Mouse (Mus musculus) myocyte (in vitro differentiated cells): ENCODE data around the gene Eid2b.

Experiments
- CEBPB ChIP-seq: IDR thresholded peaks from 2 replicates; pipeline ENCODE4 v1.6.1; 2011; ENCODE audit warnings: mild to moderate bottlenecking, moderate library complexity; ENCODE audit not compliant: poor library complexity, insufficient read depth, severe bottlenecking
- MAX ChIP-seq: IDR thresholded peaks from one replicate; pipeline ENCODE4 v1.6.1; 2011; ENCODE audit warnings: low read depth, mild to moderate bottlenecking, control low read depth
- MYOD1 ChIP-seq, 3 experiments: IDR thresholded peaks; one replicate each; pipeline ENCODE4 v1.6.1; 2011; ENCODE audit warnings: control low read depth in 2 of 3, low read depth in 2 of 3, mild to moderate bottlenecking in 2 of 3, moderate library complexity in 1 of 3; ENCODE audit not compliant: insufficient read length in 2 of 3, control insufficient read depth in 1 of 3
- MYOG ChIP-seq, 3 experiments: IDR thresholded peaks; one replicate each; pipeline ENCODE4 v1.6.1; 2011; ENCODE audit warnings: control low read depth in 2 of 3, low read depth in 2 of 3, mild to moderate bottlenecking in 2 of 3; ENCODE audit not compliant: insufficient read length in 2 of 3, control insufficient read depth in 1 of 3, insufficient read depth in 1 of 3
- POLR2A ChIP-seq: IDR thresholded peaks from one replicate; pipeline ENCODE4 v1.6.1; 2011; ENCODE audit warnings: low read depth, mild to moderate bottlenecking, control low read depth, moderate library complexity; ENCODE audit not compliant: insufficient read length
- POLR2AphosphoS2 ChIP-seq: IDR thresholded peaks from one replicate; pipeline ENCODE4 v1.6.1; 2011; ENCODE audit warnings: low read depth, control low read depth; ENCODE audit not compliant: insufficient read length
- SRF ChIP-seq: IDR thresholded peaks from one replicate; pipeline ENCODE4 v1.6.1; 2011; ENCODE audit warnings: low read depth; ENCODE audit not compliant: control insufficient read depth, insufficient read length
- TCF12 ChIP-seq: IDR thresholded peaks from one replicate; pipeline ENCODE4 v1.6.1; 2011; ENCODE audit warnings: mild to moderate bottlenecking, control low read depth; ENCODE audit not compliant: poor library complexity, insufficient read depth, severe bottlenecking
- USF1 ChIP-seq: IDR thresholded peaks from one replicate; pipeline ENCODE4 v1.6.1; 2011; ENCODE audit warnings: low read depth, mild to moderate bottlenecking, control low read depth, moderate library complexity

DNA sequence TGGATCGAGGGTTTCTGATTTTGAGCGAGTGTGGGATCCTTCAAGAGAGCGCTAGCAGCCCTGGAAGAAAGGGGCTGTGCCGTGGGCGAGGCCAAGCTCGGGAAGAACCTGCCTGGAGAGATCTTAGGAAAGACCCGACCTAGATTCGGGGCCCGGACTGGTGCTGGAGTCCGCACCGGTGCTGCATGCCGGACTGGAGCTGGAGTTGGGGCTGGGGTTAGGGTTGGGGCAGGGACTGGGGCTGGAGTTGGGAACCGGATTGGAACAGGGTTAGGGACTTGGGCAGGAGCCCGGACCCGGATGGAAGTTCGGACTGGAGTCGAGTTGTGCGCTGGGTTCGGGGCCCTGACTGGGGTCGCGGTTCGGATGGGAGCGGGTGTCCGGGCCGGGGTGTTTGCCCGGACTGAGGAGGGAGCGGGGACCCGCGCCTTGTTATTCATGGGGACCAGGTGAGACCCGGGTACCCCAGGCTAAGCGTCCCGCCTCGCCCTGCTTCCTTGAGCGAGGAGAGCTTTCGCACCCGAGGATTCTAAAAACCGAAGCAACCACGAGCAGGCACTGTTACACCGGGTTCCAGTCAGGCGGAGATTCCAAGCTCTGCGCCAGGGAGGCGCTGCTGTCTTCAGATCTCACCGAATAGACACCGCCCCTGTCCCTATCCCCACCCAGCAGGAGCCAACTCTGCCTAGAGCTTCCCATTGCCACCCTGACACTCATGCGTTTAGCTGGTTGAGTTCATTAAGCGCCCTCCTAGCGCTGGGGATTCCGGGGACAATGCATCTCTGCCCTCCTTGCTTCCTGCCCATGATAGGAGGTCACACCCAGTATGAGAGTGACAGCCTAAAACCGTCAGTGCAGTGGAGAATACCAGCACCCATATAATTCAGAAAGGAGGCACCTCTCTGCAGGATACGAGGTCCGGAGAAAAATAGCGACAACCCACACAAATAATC, 13.4 kb downstream of the Eid2b start, which contains the start of gene Selenov:
- TF ChIP-seq POLR2A, result no peak
- no peak for TF ChIP-seq MYOD1 (IDR thresholded peaks at IDR 0.05; ENCODE audit: control insufficient read depth in 1 of 3, insufficient read length in 2 of 3, low read depth in 2 of 3)
- TF ChIP-seq TCF12, result no peak
- TF ChIP-seq USF1, result no peak
- TF ChIP-seq POLR2AphosphoS2, result no peak
- no peak for TF ChIP-seq MAX
- no peak for TF ChIP-seq MYOG (IDR thresholded peaks at IDR 0.05; ENCODE audit: control insufficient read depth in 1 of 3, insufficient read depth in 1 of 3, insufficient read length in 2 of 3, low read depth in 2 of 3)
- no peak for TF ChIP-seq SRF
- no peak for TF ChIP-seq CEBPB
